Mouse (Mus musculus) mouse trophoblast stem cell (cell line): ENCODE data around the gene Clic4.

ENCODE experiments used
- in situ Hi-C, 2 experiments: fragments of 300-500 bp; cut with MseI, MboI; formaldehyde crosslinking; loops; 2 replicates in 1 of 2; 3 replicates in 1 of 2; pipeline ENCODE4 v1.15.1; 2025

Gene Clic4

DNA sequence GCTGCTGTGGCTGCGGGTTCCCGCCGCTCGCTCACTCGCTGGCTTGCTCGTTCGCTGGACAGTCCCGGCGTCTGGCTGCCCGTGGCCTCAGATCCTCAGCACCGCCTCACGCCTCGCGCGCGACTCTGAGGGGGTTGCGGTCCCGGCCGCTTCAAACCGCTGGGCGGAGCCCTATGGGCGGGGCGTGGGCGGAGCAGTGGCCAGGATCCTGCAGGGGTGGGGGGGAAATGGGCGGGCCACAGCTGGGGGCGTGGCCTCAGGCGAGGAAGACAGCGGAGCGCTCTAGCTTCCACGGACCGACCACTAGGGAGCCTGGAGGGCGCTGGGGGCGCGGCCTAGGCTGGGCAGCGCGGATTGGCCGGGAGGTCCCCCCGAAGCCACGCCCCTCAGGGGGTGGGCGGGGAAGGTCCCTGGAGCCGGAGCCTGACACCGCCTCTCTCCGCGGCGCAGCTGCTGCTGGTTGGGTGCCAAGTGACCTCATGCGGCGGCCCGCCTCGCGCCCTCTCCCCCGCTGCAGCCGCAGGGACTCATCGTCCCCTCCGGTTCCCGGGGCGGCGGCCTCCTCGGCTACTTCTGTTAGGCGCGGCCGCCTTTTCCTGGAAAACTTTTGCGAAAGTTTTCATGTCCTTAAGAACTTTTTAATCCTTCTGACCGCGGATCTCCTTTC lies at the start of gene Clic4:
Clic4 (minus strand) TSS at position 175 of the 667 bp plus-strand sequence.
- in situ Hi-C loops = loop anchor here in 1 of 2 experiments (5.0 kb wide), 1 partner anchor 40 kb away; no protein-coding TSS in a partner anchor

- in situ Hi-C loops = no loop called here
Observed at GRCm38 (mm10) chr4:135317966-135318365, 45.4 kb upstream of the Clic4 start.

- in situ Hi-C loops = no loop called here
Observed at GRCm38 (mm10) chr4:135317539-135317938, 44.9 kb upstream of the Clic4 start.

- in situ Hi-C loops = no loop called here
Observed at GRCm38 (mm10) chr4:135315287-135315686, 42.7 kb upstream of the Clic4 start.

GRCm38 (mm10) chr4:135314419-135314832 lies 41.8 kb upstream of the Clic4 start:
- in situ Hi-C loops = loop anchor here (5.0 kb wide), 2 partner anchors 37 to 42 kb away; partner anchors contain the start of gene Clic4 (in 1 of the 2)

DNA sequence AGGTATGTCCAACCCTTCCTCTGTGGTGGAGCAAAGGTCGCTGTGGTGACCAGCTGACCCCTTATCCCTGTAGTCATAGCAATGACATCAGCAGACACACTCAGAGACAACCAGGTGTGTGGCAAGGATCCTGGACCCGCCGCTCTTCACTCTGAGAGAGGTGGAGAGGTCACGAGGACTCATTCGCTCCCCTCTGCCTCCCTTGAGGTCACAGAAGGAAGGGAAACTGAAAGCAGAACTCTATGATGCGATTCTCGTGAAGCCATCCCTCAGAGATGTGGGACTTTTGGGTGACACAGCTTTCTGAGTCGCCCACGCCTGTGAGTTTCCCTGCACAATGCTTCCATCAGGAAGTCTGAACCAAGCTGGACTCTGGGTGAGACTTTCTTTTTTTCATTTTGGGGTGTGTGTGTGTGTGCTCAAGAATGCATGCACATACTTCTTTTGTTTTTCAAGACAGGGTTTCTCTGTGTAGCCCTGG lies 41.2 kb upstream of the Clic4 start:
- in situ Hi-C loops = loop anchor here (5.0 kb wide), 2 partner anchors 36 to 42 kb away; partner anchors contain the start of gene Clic4 (in 1 of the 2)

GRCm38 (mm10) chr4:135313111-135313691 lies 40.6 kb upstream of the Clic4 start:
- in situ Hi-C loops = loop anchor here (5.0 kb wide), 2 partner anchors 36 to 41 kb away; partner anchors contain the start of gene Clic4 (in 1 of the 2)

- in situ Hi-C loops = loop anchor here (5.0 kb wide), 2 partner anchors 35 to 40 kb away; partner anchors contain the start of gene Clic4 (in 1 of the 2)
Observed at GRCm38 (mm10) chr4:135312706-135313105, 40.1 kb upstream of the Clic4 start.

- in situ Hi-C loops = loop anchor here (5.0 kb wide), 2 partner anchors 33 to 38 kb away; partner anchors contain the start of gene Clic4 (in 1 of the 2)
Observed at GRCm38 (mm10) chr4:135310371-135310770, 37.8 kb upstream of the Clic4 start.

GRCm38 (mm10) chr4:135309726-135310125 lies 37.1 kb upstream of the Clic4 start:
- in situ Hi-C loops = loop anchor here (5.0 kb wide), 2 partner anchors 32 to 37 kb away; partner anchors contain the start of gene Clic4 (in 1 of the 2)

GRCm38 (mm10) chr4:135309112-135309659 lies 36.6 kb upstream of the Clic4 start:
- in situ Hi-C loops = no loop called here

- in situ Hi-C loops = no loop called here
Observed at GRCm38 (mm10) chr4:135306971-135307632, 34.5 kb upstream of the Clic4 start.

DNA sequence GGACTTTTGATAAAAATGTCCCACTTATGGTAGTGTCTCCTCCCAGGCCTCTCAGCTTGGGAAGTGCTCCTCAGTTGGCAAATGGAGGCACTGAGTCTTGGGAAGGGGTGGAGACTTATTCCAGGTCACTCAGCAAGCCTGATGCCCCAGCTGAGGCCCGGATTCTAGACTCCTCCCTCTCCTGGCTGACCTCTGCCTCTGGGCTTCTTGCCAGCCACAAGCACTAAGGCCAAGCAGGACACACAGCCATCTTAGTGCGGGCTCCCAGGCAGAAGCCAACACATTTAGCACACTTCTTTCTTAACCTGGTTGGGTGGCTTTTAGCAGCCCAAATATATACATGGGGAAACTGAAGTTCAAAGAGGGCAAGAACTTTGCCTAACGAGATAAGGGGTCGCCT lies 33.9 kb upstream of the Clic4 start:
- in situ Hi-C loops = no loop called here

GRCm38 (mm10) chr4:135302261-135302660 lies 29.6 kb upstream of the Clic4 start:
- in situ Hi-C loops = no loop called here

GRCm38 (mm10) chr4:135301166-135301565 lies 28.6 kb upstream of the Clic4 start:
- in situ Hi-C loops = no loop called here

DNA sequence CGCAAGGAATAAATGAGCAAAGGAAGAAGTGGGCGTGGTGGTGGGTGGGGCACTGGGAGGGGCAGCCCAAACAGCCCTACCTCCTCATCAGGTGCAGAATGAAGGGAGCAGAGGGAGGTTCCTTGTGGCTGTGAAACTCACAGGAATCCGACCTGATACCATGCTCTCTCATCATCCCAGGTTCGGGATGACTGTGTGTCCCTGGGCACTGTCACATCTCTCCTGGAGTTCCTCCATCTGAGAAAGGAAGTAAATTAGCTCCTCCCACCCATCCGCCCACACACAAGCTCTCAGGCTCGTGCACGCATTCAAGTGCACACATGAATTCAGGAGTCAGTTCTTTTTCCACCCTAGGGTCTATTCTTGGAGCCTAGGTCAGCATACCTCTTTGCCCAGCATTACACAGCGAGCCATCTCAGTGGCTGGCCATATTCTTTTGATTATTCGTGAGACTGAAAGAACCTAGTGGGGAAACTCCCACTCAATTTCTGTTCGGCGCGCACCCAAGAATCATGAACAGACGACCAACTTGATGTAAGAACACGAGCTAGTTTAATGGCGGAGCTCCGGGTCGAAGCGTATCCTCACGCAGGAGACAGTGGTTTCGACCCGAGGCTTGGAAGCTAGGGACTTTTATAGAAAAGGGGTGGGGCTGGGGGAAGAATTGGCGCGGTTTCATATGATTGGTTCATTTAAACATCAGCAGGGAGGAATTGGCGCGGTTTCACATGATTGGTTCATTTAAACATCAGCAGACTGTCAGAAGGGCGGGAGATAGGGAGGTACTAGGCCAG lies 27.8 kb upstream of the Clic4 start:
- in situ Hi-C loops = no loop called here

DNA sequence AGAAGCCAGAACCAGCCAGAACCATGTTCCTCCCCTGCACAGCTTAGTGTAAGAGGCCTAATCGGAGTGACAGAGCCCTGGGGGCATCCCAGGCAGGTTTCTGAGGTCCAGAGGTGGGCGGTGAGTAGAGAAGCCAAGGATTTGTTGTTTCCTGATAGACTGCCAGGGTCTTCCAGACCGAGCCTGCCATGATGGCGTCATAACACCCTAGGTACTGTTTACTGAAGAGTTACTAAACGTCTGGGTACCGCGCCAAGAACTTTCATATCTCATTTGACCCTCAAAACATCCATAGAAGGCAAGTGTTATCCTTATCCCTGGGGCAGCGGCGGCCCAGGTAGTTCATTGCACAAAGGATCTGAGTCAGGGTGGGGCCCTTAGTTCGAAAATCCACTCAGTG lies 26.1 kb upstream of the Clic4 start:
- in situ Hi-C loops = no loop called here

- in situ Hi-C loops = no loop called here
Observed at GRCm38 (mm10) chr4:135297931-135298546, 25.4 kb upstream of the Clic4 start.

DNA sequence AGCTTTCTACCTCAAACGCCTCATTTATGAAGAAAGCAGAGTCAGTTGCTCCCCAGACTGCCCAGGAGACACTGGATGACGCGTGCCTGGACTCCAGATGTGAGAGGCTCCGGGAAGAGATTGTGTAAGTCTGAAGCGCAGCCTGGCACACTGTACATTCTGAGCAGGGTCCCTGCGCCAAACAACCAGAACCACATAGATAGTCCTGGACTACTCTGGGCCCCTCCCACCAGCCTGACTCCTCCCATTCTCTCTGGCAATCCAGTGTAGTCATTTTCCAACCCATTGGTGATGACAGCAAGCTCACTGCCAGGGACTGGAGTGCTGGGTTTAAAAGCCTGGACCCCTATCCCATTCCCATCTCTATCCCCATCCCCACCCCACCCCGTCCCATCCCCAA lies 24.5 kb upstream of the Clic4 start:
- in situ Hi-C loops = no loop called here

DNA sequence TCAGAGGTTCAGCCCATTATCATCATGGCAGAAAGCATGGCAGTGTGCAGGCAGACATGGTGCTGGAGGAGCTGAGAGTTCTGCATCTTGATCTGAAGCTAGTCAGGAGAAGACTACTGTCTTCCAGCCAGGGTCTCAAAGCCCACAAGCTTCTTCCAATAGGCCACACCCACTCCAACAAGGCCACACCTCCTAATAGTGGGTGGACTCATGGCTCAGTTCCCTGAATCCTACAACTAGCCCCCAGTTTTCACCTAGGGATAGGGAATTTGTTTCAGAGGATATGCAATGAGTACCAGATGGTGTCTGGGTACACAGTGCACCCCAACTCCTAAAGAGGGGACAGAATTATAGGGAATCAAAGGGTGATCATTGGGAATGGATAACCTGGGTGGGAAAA lies 24.0 kb upstream of the Clic4 start:
- in situ Hi-C loops = no loop called here

GRCm38 (mm10) chr4:135293813-135294212 lies 21.2 kb upstream of the Clic4 start:
- in situ Hi-C loops = no loop called here
